Mouse (Mus musculus): ENCODE data around the gene Gm2696. TPM values are rescaled to one million over a fixed set of nuclear protein-coding genes. Genes with fewer than 3 reads are reported as not detected.

The Gm2696 gene
- total and polyA plus RNA-seq, 3 experiments, result not detected

GRCm38 (mm10) chr10:77880305-77880704 lies 65.8 kb downstream of the Gm2696 start:
- dilution Hi-C loops (cut with MboI; ENCODE audit: extremely low pct_ligation_motif_present, extremely low pct_unique_long_range_greater_than_20kb, low sequenced_read_pairs), result no loop called here
- no peak for DNase-seq (ENCODE audit: extremely low read depth)
- no peak overlapping the region for H3K4me3 ChIP-seq (replicated peaks in 1 of 3; ENCODE audit: low read depth in 2 of 3, low read length in 2 of 3, poor library complexity in 1 of 3)

GRCm38 (mm10) chr10:77882553-77882952 lies 68.1 kb downstream of the Gm2696 start:
- Histone ChIP-seq H3K27me3 (replicated peaks) (peaks cover 74% of the 10 kb centered on the region), H3K27ac (ENCODE audit: insufficient read depth, low read depth) (no peak overlapping the region), H3K4me2 (ENCODE audit: insufficient read depth, low read depth, poor library complexity, severe bottlenecking) (no peak overlapping the region), H3K9me3 (replicated peaks; ENCODE audit: low read length) (peaks cover 4% of the 10 kb centered on the region), H3K36me3 (replicated peaks in 1 of 2; ENCODE audit: control insufficient read depth in 1 of 2, insufficient read depth in 1 of 2, low read length in 1 of 2) (no peaks in the 10 kb centered on the region), H3K79me2 (replicated peaks; ENCODE audit: control insufficient read depth, extremely low read depth, insufficient read depth, poor library complexity, severe bottlenecking) (no peaks in the 10 kb centered on the region), H3K9ac (ENCODE audit: insufficient read depth, low read depth) (no peak overlapping the region), H3K4me3 (replicated peaks in 1 of 3; ENCODE audit: low read depth in 2 of 3, low read length in 2 of 3, poor library complexity in 1 of 3) (no peak overlapping the region), H3K4me1 (ENCODE audit: control insufficient read depth in 1 of 2, insufficient read depth in 2 of 2) (no peaks in the 10 kb centered on the region)
- DNase-seq (ENCODE audit: extremely low read depth), result no peak
- in situ Hi-C loops (cut with MboI; ENCODE audit: low pct_ligation_motif_present, low pct_unique_long_range_greater_than_20kb, low sequenced_read_pairs) (loop anchor here (25.0 kb wide), 1 partner anchor 245 kb away; no protein-coding TSS in a partner anchor), dilution Hi-C loops (cut with MboI; ENCODE audit: extremely low pct_ligation_motif_present, extremely low pct_unique_long_range_greater_than_20kb, low sequenced_read_pairs) (no loop called here)
- TF ChIP-seq IRF4 (IDR thresholded peaks at IDR 0.05; ENCODE audit: low read depth, low read length) (no peak), JUN (IDR thresholded peaks at IDR 0.05; ENCODE audit: insufficient read depth, low read depth, low read length) (no peak), CTCF (conservative IDR thresholded peaks at IDR 0.05 in 1 of 2, IDR thresholded peaks at IDR 0.05 in 1 of 2; ENCODE audit: low read depth in 2 of 2, low read length in 2 of 2) (peak in 1 of 2 experiments; percentile 27; a peak in 2 of 4 replicates), ZC3H11A (IDR thresholded peaks at IDR 0.05; ENCODE audit: low read depth, low read length) (no peak), KAT2A (IDR thresholded peaks at IDR 0.05; ENCODE audit: insufficient replicate concordance, low read length) (no peak), USF1 (IDR thresholded peaks at IDR 0.05; ENCODE audit: low read depth, low read length) (no peak), PAX5 (IDR thresholded peaks at IDR 0.05; ENCODE audit: low read length) (no peak), CHD1 (IDR thresholded peaks at IDR 0.05; ENCODE audit: low read depth, low read length) (no peak)

More at GRCm38 (mm10) chr10:77880305-77880704, 65.8 kb downstream of the Gm2696 start:
- H3K36me3 ChIP-seq (replicated peaks in 1 of 2; ENCODE audit: control insufficient read depth in 1 of 2, insufficient read depth in 1 of 2, low read length in 1 of 2), result no peaks in the 10 kb centered on the region
- H3K9ac ChIP-seq (ENCODE audit: insufficient read depth, low read depth), result no peak overlapping the region
- no peak overlapping the region for H3K27ac ChIP-seq (ENCODE audit: insufficient read depth, low read depth)
- no peak overlapping the region for H3K4me2 ChIP-seq (ENCODE audit: insufficient read depth, low read depth, poor library complexity, severe bottlenecking)
- in situ Hi-C loops (cut with MboI; ENCODE audit: low pct_ligation_motif_present, low pct_unique_long_range_greater_than_20kb, low sequenced_read_pairs), result loop anchor here (25.0 kb wide), 1 partner anchor 243 kb away; no protein-coding TSS in a partner anchor
- H3K4me1 ChIP-seq (ENCODE audit: control insufficient read depth in 1 of 2, insufficient read depth in 2 of 2), result no peaks in the 10 kb centered on the region
- peaks cover 4% of the 10 kb centered on the region for H3K9me3 ChIP-seq (replicated peaks; ENCODE audit: low read length)
- H3K27me3 ChIP-seq (replicated peaks), result peaks cover 76% of the 10 kb centered on the region
- H3K79me2 ChIP-seq (replicated peaks; ENCODE audit: control insufficient read depth, extremely low read depth, insufficient read depth, poor library complexity, severe bottlenecking), result no peaks in the 10 kb centered on the region
- TF ChIP-seq RAD21 (IDR thresholded peaks at IDR 0.05; ENCODE audit: low read depth, low read length) (peak; percentile 41), MYC (IDR thresholded peaks at IDR 0.05; ENCODE audit: low read depth, low read length) (no peak), CTCF (conservative IDR thresholded peaks at IDR 0.05 in 1 of 2, IDR thresholded peaks at IDR 0.05 in 1 of 2; ENCODE audit: low read depth in 2 of 2, low read length in 2 of 2) (peak in 1 of 2 experiments; percentile 47; a peak in 2 of 4 replicates)

Other genes with a start within 250 kb of the Gm2696 start
Only the 20 nearest of the 33 such genes appear.
- not detected in 2 replicates for gene Gm10024, start 103.2 kb upstream of the Gm2696 start, total RNA-seq (2012; rRNA removed)
- not detected in 2 replicates for gene Gm10024, start 103.2 kb upstream of the Gm2696 start, total RNA-seq (2014; rRNA removed)
- gene Gm10024, start 103.2 kb upstream of the Gm2696 start, polyA plus RNA-seq (2012; ENCODE audit: insufficient read length, low read depth), result not detected in 2 replicates
- not detected in 2 replicates for gene Gm10142, start 98.9 kb upstream of the Gm2696 start, total RNA-seq (2012; rRNA removed)
- gene Gm10142, start 98.9 kb upstream of the Gm2696 start, total RNA-seq (2014; rRNA removed), result not detected in 2 replicates
- not detected in 2 replicates for gene Gm10142, start 98.9 kb upstream of the Gm2696 start, polyA plus RNA-seq (2012; ENCODE audit: insufficient read length, low read depth)
- not detected in 2 replicates for gene Krtap12-1, start 94.1 kb upstream of the Gm2696 start, total RNA-seq (2012; rRNA removed)
- gene Krtap12-1, start 94.1 kb upstream of the Gm2696 start, total RNA-seq (2014; rRNA removed), result not detected in 2 replicates
- gene Krtap12-1, start 94.1 kb upstream of the Gm2696 start, polyA plus RNA-seq (2012; ENCODE audit: insufficient read length, low read depth), result not detected in 2 replicates
- not detected in 2 replicates for gene Gm10100, start 88.2 kb upstream of the Gm2696 start, total RNA-seq (2012; rRNA removed)
- not detected in 2 replicates for gene Gm10100, start 88.2 kb upstream of the Gm2696 start, total RNA-seq (2014; rRNA removed)
- gene Gm10100, start 88.2 kb upstream of the Gm2696 start, polyA plus RNA-seq (2012; ENCODE audit: insufficient read length, low read depth), result not detected in 2 replicates
- not detected in 2 replicates for gene Gm18596, start 72.0 kb upstream of the Gm2696 start, total RNA-seq (2012; rRNA removed)
- not detected in 2 replicates for gene Gm18596, start 72.0 kb upstream of the Gm2696 start, total RNA-seq (2014; rRNA removed)
- gene Gm18596, start 72.0 kb upstream of the Gm2696 start, polyA plus RNA-seq (2012; ENCODE audit: insufficient read length, low read depth), result not detected in 2 replicates
- gene Gm9736, start 63.3 kb upstream of the Gm2696 start, total RNA-seq (2012; rRNA removed), result not detected in 2 replicates
- not detected in 2 replicates for gene Gm9736, start 63.3 kb upstream of the Gm2696 start, total RNA-seq (2014; rRNA removed)
- not detected in 2 replicates for gene Gm9736, start 63.3 kb upstream of the Gm2696 start, polyA plus RNA-seq (2012; ENCODE audit: insufficient read length, low read depth)
- not detected in 2 replicates for gene Gm3233, start 55.0 kb upstream of the Gm2696 start, total RNA-seq (2012; rRNA removed)
- gene Gm3233, start 55.0 kb upstream of the Gm2696 start, total RNA-seq (2014; rRNA removed), result not detected in 2 replicates
- gene Gm3233, start 55.0 kb upstream of the Gm2696 start, polyA plus RNA-seq (2012; ENCODE audit: insufficient read length, low read depth), result not detected in 2 replicates
- gene Gm3238, start 43.4 kb upstream of the Gm2696 start, total RNA-seq (2012; rRNA removed), result not detected in 2 replicates
- not detected in 2 replicates for gene Gm3238, start 43.4 kb upstream of the Gm2696 start, total RNA-seq (2014; rRNA removed)
- not detected in 2 replicates for gene Gm3238, start 43.4 kb upstream of the Gm2696 start, polyA plus RNA-seq (2012; ENCODE audit: insufficient read length, low read depth)
- gene Gm7138, start 37.7 kb upstream of the Gm2696 start, total RNA-seq (2012; rRNA removed), result not detected in 2 replicates
- gene Gm7138, start 37.7 kb upstream of the Gm2696 start, total RNA-seq (2014; rRNA removed), result not detected in 2 replicates
- not detected in 2 replicates for gene Gm7138, start 37.7 kb upstream of the Gm2696 start, polyA plus RNA-seq (2012; ENCODE audit: insufficient read length, low read depth)
- not detected in 2 replicates for gene Gm3250, start 32.1 kb upstream of the Gm2696 start, total RNA-seq (2012; rRNA removed)
- gene Gm3250, start 32.1 kb upstream of the Gm2696 start, total RNA-seq (2014; rRNA removed), result not detected in 2 replicates
- not detected in 2 replicates for gene Gm3250, start 32.1 kb upstream of the Gm2696 start, polyA plus RNA-seq (2012; ENCODE audit: insufficient read length, low read depth)
- not detected in 2 replicates for gene Gm7137, start 26.5 kb upstream of the Gm2696 start, total RNA-seq (2012; rRNA removed)
- not detected in 2 replicates for gene Gm7137, start 26.5 kb upstream of the Gm2696 start, total RNA-seq (2014; rRNA removed)
- gene Gm7137, start 26.5 kb upstream of the Gm2696 start, polyA plus RNA-seq (2012; ENCODE audit: insufficient read length, low read depth), result not detected in 2 replicates
- not detected in 2 replicates for gene Gm9639, start 19.6 kb upstream of the Gm2696 start, total RNA-seq (2012; rRNA removed)
- gene Gm9639, start 19.6 kb upstream of the Gm2696 start, total RNA-seq (2014; rRNA removed), result not detected in 2 replicates
- gene Gm9639, start 19.6 kb upstream of the Gm2696 start, polyA plus RNA-seq (2012; ENCODE audit: insufficient read length, low read depth), result not detected in 2 replicates
- not detected in 2 replicates for gene Gm19668, start 15.5 kb upstream of the Gm2696 start, total RNA-seq (2012; rRNA removed)
- gene Gm19668, start 15.5 kb upstream of the Gm2696 start, total RNA-seq (2014; rRNA removed), result not detected in 2 replicates
- not detected in 2 replicates for gene Gm19668, start 15.5 kb upstream of the Gm2696 start, polyA plus RNA-seq (2012; ENCODE audit: insufficient read length, low read depth)
- gene Gm9507, start 2.8 kb upstream of the Gm2696 start, total RNA-seq (2012; rRNA removed), result not detected in 2 replicates
- gene Gm9507, start 2.8 kb upstream of the Gm2696 start, total RNA-seq (2014; rRNA removed), result not detected in 2 replicates
- gene Gm9507, start 2.8 kb upstream of the Gm2696 start, polyA plus RNA-seq (2012; ENCODE audit: insufficient read length, low read depth), result not detected in 2 replicates
- not detected in 2 replicates for gene Krtap10-4, start 12.4 kb downstream of the Gm2696 start, total RNA-seq (2012; rRNA removed)
- gene Krtap10-4, start 12.4 kb downstream of the Gm2696 start, total RNA-seq (2014; rRNA removed), result not detected in 2 replicates
- not detected in 2 replicates for gene Krtap10-4, start 12.4 kb downstream of the Gm2696 start, polyA plus RNA-seq (2012; ENCODE audit: insufficient read length, low read depth)
- gene Krtap10-10, start 21.3 kb downstream of the Gm2696 start, total RNA-seq (2012; rRNA removed), result not detected in 2 replicates
- not detected in 2 replicates for gene Krtap10-10, start 21.3 kb downstream of the Gm2696 start, total RNA-seq (2014; rRNA removed)
- not detected in 2 replicates for gene Krtap10-10, start 21.3 kb downstream of the Gm2696 start, polyA plus RNA-seq (2012; ENCODE audit: insufficient read length, low read depth)
- gene Gm36176, start 32.1 kb downstream of the Gm2696 start, total RNA-seq (2012; rRNA removed), result not detected in 2 replicates
- gene Gm36176, start 32.1 kb downstream of the Gm2696 start, total RNA-seq (2014; rRNA removed), result not detected in 2 replicates
- gene Gm36176, start 32.1 kb downstream of the Gm2696 start, polyA plus RNA-seq (2012; ENCODE audit: insufficient read length, low read depth), result not detected in 2 replicates
- not detected in 2 replicates for gene Gm10318, start 38.2 kb downstream of the Gm2696 start, total RNA-seq (2012; rRNA removed)
- not detected in 2 replicates for gene Gm10318, start 38.2 kb downstream of the Gm2696 start, total RNA-seq (2014; rRNA removed)
- gene Gm10318, start 38.2 kb downstream of the Gm2696 start, polyA plus RNA-seq (2012; ENCODE audit: insufficient read length, low read depth), result not detected in 2 replicates
- not detected in 2 replicates for gene Gm3285, start 47.3 kb downstream of the Gm2696 start, total RNA-seq (2012; rRNA removed)
- gene Gm3285, start 47.3 kb downstream of the Gm2696 start, total RNA-seq (2014; rRNA removed), result not detected in 2 replicates
- gene Gm3285, start 47.3 kb downstream of the Gm2696 start, polyA plus RNA-seq (2012; ENCODE audit: insufficient read length, low read depth), result not detected in 2 replicates
- not detected in 2 replicates for gene Lrrc3, start 87.9 kb downstream of the Gm2696 start, total RNA-seq (2012; rRNA removed)
- gene Lrrc3, start 87.9 kb downstream of the Gm2696 start, total RNA-seq (2014; rRNA removed), result not detected in 2 replicates
- gene Lrrc3, start 87.9 kb downstream of the Gm2696 start, polyA plus RNA-seq (2012; ENCODE audit: insufficient read length, low read depth), result not detected in 2 replicates